Mouse (Mus musculus): Measurements from ENCODE around the gene Frat1. TPM values are rescaled to one million over a fixed set of nuclear protein-coding genes. Genes with fewer than 3 reads are reported as not detected.
"Not testable (repeated sequence)": the region's sequence is repeated elsewhere in the genome, so short reads cannot be mapped to it uniquely, and the experiment has no call there.

The Frat1 gene
- polyA plus RNA-seq, 1 experiment from 2014 or later: 21.1 TPM

GRCm38 (mm10) chr19:41847614-41847991, 17.8 kb downstream of the Frat1 start:
- peak overlapping the region; percentile 58 for H3K9ac ChIP-seq

DNA sequence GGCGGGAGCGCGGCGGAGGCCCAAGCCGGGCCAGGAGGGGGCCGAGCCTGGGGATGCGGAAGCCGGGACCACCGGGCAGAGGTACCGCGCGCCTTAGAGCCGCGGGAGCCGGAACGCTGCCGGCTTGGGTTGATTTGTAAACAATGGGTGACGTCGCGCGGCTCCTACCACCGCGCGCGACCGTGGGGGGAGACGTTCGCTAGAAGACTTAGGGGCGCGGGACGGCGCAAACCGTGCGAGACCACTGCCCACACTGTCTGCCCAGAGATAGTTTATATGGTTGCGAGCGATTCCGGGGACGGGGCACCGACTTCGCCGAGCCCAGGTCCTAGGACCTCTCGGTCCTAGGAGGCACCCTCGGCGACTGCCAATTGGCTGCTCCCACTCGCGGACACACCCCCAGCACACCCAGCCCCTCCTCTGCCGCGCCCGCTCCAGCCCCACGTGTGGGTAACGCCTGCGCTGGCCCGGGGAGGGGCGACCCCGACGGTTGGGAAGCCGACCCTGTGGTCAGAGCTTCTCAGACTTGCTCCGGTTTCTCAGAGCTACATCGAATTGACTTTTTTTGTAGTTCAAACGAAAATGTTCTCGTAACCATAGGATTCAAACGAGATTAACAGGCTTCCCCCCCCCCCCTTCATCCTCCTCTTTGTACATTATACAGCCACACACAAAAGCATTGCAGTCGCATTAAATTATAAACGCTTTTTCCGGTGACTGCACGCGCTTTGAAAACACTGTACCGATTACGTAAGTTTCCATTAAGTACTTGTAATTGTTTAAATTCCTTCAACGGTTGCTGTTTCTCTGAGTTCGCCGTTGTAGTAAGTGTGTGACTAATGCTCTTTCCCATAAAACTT, 18.5 kb downstream of the Frat1 start, which contains the start of gene Frat2:
Frat2 (minus strand) TSS at position 141 of the 860 bp plus-strand sequence.
- Histone ChIP-seq H3K4me2 (peak within 1 kb of the TSS; percentile 89), H3K9ac (peak within 1 kb of the TSS; percentile 58), H3K36me3 (no peaks in the 10 kb centered on the region), H3K4me3 (peak within 1 kb of the TSS; percentile 61), H3K27ac (replicated peaks) (peak within 1 kb of the TSS; percentile 96), H3K9me3 (no peaks in the 10 kb centered on the region), H3K4me1 (replicated peaks) (peaks cover 35% of the 10 kb centered on the region), H3K27me3 (no peaks in the 10 kb centered on the region)
- peak; percentile 96 for ATAC-seq (ENCODE audit: low FRiP score, low read depth)
- WGBS: under 1% methylated on average over 71 of the region's 72 CpGs

More at GRCm38 (mm10) chr19:41847614-41847991, 17.8 kb downstream of the Frat1 start:
- H3K4me2 ChIP-seq: peak overlapping the region; percentile 89
- H3K27ac ChIP-seq (replicated peaks): peak overlapping the region; percentile 96
- H3K36me3 ChIP-seq, H3K9me3 ChIP-seq, H3K27me3 ChIP-seq: not testable (repeated sequence)
- peaks cover 35% of the 10 kb centered on the region for H3K4me1 ChIP-seq (replicated peaks)
- H3K4me3 ChIP-seq: peak overlapping the region; percentile 61
- ATAC-seq (ENCODE audit: low FRiP score, low read depth): peak; percentile 65
- WGBS: under 1% methylated on average over 45 of the region's 53 CpGs

DNA sequence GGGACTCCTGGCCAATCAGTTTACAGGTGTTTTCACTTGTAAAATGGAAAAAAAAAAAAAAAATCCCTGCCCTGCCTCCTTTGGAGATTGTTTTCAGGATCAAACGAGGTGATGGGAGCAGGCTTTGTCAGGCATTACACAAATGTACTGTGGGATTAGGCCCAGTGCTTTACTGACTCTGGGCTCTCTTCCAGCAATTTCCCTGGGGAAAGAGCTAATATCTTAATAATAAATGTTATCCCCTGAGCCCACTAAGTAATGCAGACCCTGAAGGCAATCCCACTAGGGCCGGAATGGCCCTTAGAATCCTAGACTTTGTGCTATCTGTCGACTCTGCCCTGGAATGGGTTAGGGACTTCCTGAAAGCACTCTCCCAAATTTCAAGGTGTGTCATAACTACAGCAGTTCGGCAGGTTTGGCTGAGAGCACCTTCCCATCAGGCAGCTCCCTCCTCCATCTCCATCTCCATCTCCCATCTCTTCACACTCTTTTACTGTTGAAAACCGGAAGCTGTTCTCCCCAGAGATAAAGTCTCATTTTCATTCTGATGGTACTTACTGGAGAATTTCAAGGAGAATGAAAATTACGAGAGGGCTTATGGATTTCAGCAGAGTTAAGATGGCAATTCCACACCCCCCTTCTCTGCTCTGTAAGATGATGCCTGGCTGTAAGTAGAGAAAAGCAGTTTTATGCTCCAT, 20.4 kb downstream of the Frat1 start:
- H3K27ac ChIP-seq (replicated peaks): peak overlapping the region; percentile 82
- H3K4me3 ChIP-seq: no peak overlapping the region
- H3K4me1 ChIP-seq (replicated peaks): peaks cover 35% of the 10 kb centered on the region
- WGBS: 13% methylated on average over 6 of the region's 6 CpGs
- no peaks in the 10 kb centered on the region for H3K27me3 ChIP-seq
- ATAC-seq (ENCODE audit: low FRiP score, low read depth): no peak
- H3K4me2 ChIP-seq: peak overlapping the region; percentile 37
- no peak overlapping the region for H3K9ac ChIP-seq
- H3K36me3 ChIP-seq: no peaks in the 10 kb centered on the region
- no peaks in the 10 kb centered on the region for H3K9me3 ChIP-seq

GRCm38 (mm10) chr19:41850719-41851543, 21.2 kb downstream of the Frat1 start:
- Histone ChIP-seq H3K4me3 (no peak overlapping the region), H3K27ac (replicated peaks) (peak overlapping the region; percentile 82), H3K4me2 (peak overlapping the region; percentile 37), H3K4me1 (replicated peaks) (peaks cover 29% of the 10 kb centered on the region), H3K27me3 (no peaks in the 10 kb centered on the region), H3K36me3 (no peaks in the 10 kb centered on the region), H3K9ac (0 out of 2 replicates have a peak overlapping the region, but pooled peaks have one; percentile 6), H3K9me3 (no peaks in the 10 kb centered on the region)
- 15% methylated on average over 14 of the region's 14 CpGs for WGBS
- ATAC-seq (ENCODE audit: low FRiP score, low read depth): no peak

- ATAC-seq (ENCODE audit: low FRiP score, low read depth): no peak
- Histone ChIP-seq H3K27ac (replicated peaks) (no peak overlapping the region), H3K4me3 (no peak overlapping the region), H3K9me3 (no peaks in the 10 kb centered on the region), H3K4me1 (replicated peaks) (peaks cover 18% of the 10 kb centered on the region), H3K9ac (no peak overlapping the region), H3K4me2 (no peak overlapping the region), H3K27me3 (no peaks in the 10 kb centered on the region), H3K36me3 (no peaks in the 10 kb centered on the region)
- 95% methylated on average over 4 of the region's 4 CpGs for WGBS
Measured at GRCm38 (mm10) chr19:41852423-41852822, 22.7 kb downstream of the Frat1 start.

DNA sequence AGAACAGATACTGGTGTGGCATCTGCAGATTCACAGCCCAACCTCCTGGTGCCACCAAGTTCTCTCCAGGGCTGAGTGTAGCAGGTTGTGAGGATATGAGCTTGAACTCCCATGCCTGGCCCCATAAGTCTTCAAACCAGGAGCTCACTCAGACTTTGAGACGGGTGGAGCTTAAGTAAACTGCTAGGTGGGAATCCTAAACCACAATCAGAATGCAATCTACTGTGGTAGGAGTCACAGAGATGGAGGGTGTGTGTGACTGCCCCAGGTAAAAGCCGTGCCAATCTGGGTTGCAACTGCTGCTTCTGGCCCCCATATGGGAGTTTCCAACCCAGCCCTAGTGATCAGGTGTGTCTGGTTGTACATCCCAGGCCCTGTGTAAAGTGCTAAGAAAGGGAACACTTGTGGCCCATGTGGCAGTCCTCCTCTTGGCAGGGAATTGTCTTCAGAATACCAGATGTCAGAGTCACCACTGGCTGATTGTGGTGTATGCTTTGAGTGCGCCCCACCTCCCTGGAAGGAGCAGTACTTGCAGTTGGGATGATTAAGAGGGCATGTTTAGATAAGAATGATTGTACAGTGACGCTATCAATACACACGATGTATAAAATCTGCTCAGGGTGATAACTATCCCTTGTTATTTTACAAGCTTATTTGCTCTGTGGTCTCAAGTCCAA, 27.5 kb downstream of the Frat1 start:
- H3K9ac ChIP-seq: no peak overlapping the region
- H3K4me1 ChIP-seq (replicated peaks): no peaks in the 10 kb centered on the region
- no peaks in the 10 kb centered on the region for H3K9me3 ChIP-seq
- no peaks in the 10 kb centered on the region for H3K27me3 ChIP-seq
- 92% methylated on average over 5 of the region's 5 CpGs for WGBS
- peaks cover 3% of the 10 kb centered on the region; the same call in 1 of the 2 replicates for H3K36me3 ChIP-seq
- H3K4me2 ChIP-seq: no peak overlapping the region
- no peak overlapping the region for H3K4me3 ChIP-seq
- ATAC-seq (ENCODE audit: low FRiP score, low read depth): no peak
- H3K27ac ChIP-seq (replicated peaks): no peak overlapping the region

DNA sequence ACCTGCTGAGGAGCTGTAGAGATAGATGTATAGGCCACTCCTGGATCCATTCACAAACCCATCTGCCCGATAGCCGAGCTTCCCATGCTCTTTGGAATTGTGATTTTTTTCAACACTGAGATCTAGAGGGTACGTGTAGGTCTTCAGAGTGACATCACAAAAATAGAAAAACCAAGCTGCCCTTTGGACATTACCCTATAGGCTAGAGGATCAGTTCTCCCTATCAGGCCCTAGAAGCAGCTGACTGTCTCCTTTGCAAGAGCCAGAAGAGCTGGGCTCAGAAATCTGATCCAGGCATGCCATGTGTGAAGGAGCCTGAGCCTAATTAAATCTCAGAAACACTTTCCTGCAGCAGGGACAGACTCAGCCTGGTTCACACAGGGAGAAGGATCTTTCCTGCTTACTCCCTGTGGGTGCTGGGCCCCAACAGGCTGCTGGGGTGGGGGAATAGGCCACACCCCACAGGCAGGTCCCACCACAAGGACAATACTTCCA, 28.1 kb downstream of the Frat1 start:
- Histone ChIP-seq H3K27ac (replicated peaks) (no peak overlapping the region), H3K27me3 (no peaks in the 10 kb centered on the region), H3K9ac (no peak overlapping the region), H3K36me3 (peaks cover 5% of the 10 kb centered on the region; the same call in 1 of the 2 replicates), H3K9me3 (no peaks in the 10 kb centered on the region), H3K4me1 (replicated peaks) (no peaks in the 10 kb centered on the region), H3K4me2 (no peak overlapping the region), H3K4me3 (no peak overlapping the region)
- ATAC-seq (ENCODE audit: low FRiP score, low read depth): no peak
- WGBS: 95% methylated on average over 3 of the region's 3 CpGs

- Histone ChIP-seq H3K36me3 (peaks cover 73% of the 10 kb centered on the region), H3K27ac (replicated peaks) (no peak overlapping the region), H3K27me3 (no peaks in the 10 kb centered on the region), H3K9me3 (no peaks in the 10 kb centered on the region), H3K4me2 (no peak overlapping the region), H3K9ac (no peak overlapping the region), H3K4me1 (replicated peaks) (no peaks in the 10 kb centered on the region), H3K4me3 (no peak overlapping the region)
- ATAC-seq (ENCODE audit: low FRiP score, low read depth): no peak
- 91% methylated on average over 8 of the region's 8 CpGs for WGBS
Measured at GRCm38 (mm10) chr19:41866707-41867106, 36.9 kb downstream of the Frat1 start.

DNA sequence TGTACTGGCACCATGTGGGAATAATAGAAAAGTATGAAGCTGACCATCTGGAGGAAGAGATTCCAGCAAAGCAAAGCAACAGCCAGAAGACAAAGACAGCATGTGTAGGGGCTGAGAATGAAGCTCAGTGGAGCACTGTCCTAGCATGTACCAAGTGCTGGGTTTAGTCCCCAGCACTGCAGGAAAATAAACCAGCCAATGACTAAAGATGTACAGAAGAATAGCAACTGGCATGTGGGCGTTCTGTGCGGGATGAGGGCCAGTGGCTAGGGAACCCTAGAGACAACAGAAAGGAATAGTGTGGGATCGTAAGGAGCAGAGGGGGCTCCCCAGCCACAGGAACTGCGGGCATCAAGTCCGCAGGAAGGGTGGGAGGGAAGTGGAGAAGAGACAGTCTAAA, 39.5 kb downstream of the Frat1 start:
- Histone ChIP-seq H3K9me3 (no peaks in the 10 kb centered on the region), H3K4me1 (replicated peaks) (no peaks in the 10 kb centered on the region), H3K9ac (no peak overlapping the region), H3K4me2 (no peak overlapping the region), H3K27ac (replicated peaks) (no peak overlapping the region), H3K4me3 (no peak overlapping the region), H3K27me3 (no peaks in the 10 kb centered on the region), H3K36me3 (peaks cover 71% of the 10 kb centered on the region)
- ATAC-seq (ENCODE audit: low FRiP score, low read depth): no peak
- 96% methylated on average over 5 of the region's 5 CpGs for WGBS

- not testable (repeated sequence) for H3K4me1 ChIP-seq (replicated peaks); H3K27ac ChIP-seq (replicated peaks); H3K27me3 ChIP-seq; H3K4me2 ChIP-seq; H3K9ac ChIP-seq; ATAC-seq (ENCODE audit: low FRiP score, low read depth); H3K4me3 ChIP-seq; H3K9me3 ChIP-seq
- WGBS: 86% methylated on average over 5 of the region's 5 CpGs
- H3K36me3 ChIP-seq: peaks cover 75% of the 10 kb centered on the region
Measured at GRCm38 (mm10) chr19:41869946-41870345, 40.2 kb downstream of the Frat1 start.

DNA sequence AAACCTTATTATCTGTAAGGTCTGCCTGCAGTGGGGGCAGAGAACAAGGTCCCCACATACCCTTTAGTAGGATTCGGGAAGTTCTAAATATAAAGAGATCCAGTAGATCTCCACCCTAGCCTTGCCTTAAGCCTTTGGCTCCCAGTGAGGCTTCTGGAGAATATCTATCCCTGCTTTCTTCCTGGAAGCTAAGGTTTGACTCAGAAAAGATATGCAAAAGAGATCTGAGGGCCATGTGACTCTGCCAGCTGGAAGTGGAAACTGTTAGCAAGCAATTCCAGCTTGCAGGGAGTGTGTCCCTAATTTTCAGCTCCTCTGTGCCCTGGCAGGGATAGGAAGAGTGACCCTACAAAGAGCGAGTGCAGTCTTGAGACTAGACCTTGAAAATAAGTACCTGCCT, 42.5 kb downstream of the Frat1 start:
- peaks cover 77% of the 10 kb centered on the region for H3K36me3 ChIP-seq
- 90% methylated on average over 2 of the region's 2 CpGs for WGBS

More for the DNA sequence above, 42.5 kb downstream of the Frat1 start:
- no peak for ATAC-seq (ENCODE audit: low FRiP score, low read depth)
- H3K27me3 ChIP-seq: no peaks in the 10 kb centered on the region
- no peak overlapping the region for H3K4me2 ChIP-seq
- H3K27ac ChIP-seq (replicated peaks): no peak overlapping the region
- no peaks in the 10 kb centered on the region for H3K4me1 ChIP-seq (replicated peaks)
- no peaks in the 10 kb centered on the region for H3K9me3 ChIP-seq
- H3K9ac ChIP-seq: no peak overlapping the region
- H3K4me3 ChIP-seq: no peak overlapping the region

Measured in hindbrain, embryonic 15.5 days (tissue).